Mouse (Mus musculus): ENCODE data around the gene Fam131c. TPM values are rescaled to one million over a fixed set of nuclear protein-coding genes. Genes with fewer than 3 reads are reported as not detected.

The Fam131c gene
- total and polyA plus RNA-seq, 3 experiments: not detected

DNA sequence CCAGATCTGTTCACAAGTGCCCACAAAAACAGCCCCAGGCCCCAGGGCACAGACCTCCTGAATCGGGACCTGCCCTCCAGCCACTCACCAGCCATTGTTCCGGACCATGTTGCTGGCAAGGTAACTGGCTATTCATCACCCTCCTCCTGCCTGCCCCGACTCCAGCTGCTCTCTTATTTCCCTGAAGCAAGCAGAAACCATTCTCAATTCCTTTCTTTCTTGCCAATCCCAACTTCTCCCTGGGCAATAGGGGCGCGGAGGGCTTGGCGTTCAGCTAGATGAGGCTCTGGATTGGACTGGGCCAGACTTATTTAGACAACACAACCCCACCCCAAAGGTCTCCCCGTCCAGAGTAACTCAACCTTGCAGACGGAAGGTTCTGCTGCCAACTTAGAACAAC, 11.7 kb downstream of the Fam131c start:
- Histone ChIP-seq H3K4me1 (ENCODE audit: control insufficient read depth in 1 of 2, insufficient read depth in 2 of 2) (peaks cover 0 to 4% of the 10 kb centered on the region in 2 experiments; a peak in 1 of 4 replicates), H3K36me3 (replicated peaks in 1 of 2; ENCODE audit: control insufficient read depth in 1 of 2, insufficient read depth in 1 of 2, low read length in 1 of 2) (no peaks in the 10 kb centered on the region), H3K27ac (ENCODE audit: insufficient read depth, low read depth) (no peak overlapping the region), H3K79me2 (replicated peaks; ENCODE audit: control insufficient read depth, extremely low read depth, insufficient read depth, poor library complexity, severe bottlenecking) (no peaks in the 10 kb centered on the region), H3K27me3 (replicated peaks) (peaks cover 75% of the 10 kb centered on the region), H3K4me2 (ENCODE audit: insufficient read depth, low read depth, poor library complexity, severe bottlenecking) (no peak overlapping the region), H3K9me3 (replicated peaks; ENCODE audit: low read length) (peaks cover 8% of the 10 kb centered on the region), H3K4me3 (replicated peaks in 1 of 3; ENCODE audit: low read depth in 2 of 3, low read length in 2 of 3, poor library complexity in 1 of 3) (no peak overlapping the region), H3K9ac (ENCODE audit: insufficient read depth, low read depth) (no peak overlapping the region)
- no peak for TF ChIP-seq UBTF (IDR thresholded peaks at IDR 0.05; ENCODE audit: low read depth, low read length)
- no peak for TF ChIP-seq SIN3A (IDR thresholded peaks at IDR 0.05; ENCODE audit: low read length)
- TF ChIP-seq JUND (conservative IDR thresholded peaks at IDR 0.05; ENCODE audit: low read depth, low read length): no peak
- no peak for TF ChIP-seq TBP (conservative IDR thresholded peaks at IDR 0.05; ENCODE audit: low read depth, low read length)
- TF ChIP-seq HCFC1 (IDR thresholded peaks at IDR 0.05; ENCODE audit: low read depth, low read length): no peak
- TF ChIP-seq MYC (IDR thresholded peaks at IDR 0.05; ENCODE audit: low read depth, low read length): no peak
- no peak for TF ChIP-seq TCF12 (IDR thresholded peaks at IDR 0.05; ENCODE audit: low read depth, low read length)
- no peak for TF ChIP-seq MAZ (IDR thresholded peaks at IDR 0.05; ENCODE audit: low read depth, low read length)
- TF ChIP-seq MEF2A (IDR thresholded peaks at IDR 0.05; ENCODE audit: borderline replicate concordance, low read depth, low read length): no peak
- no peak for TF ChIP-seq RCOR1 (conservative IDR thresholded peaks at IDR 0.05; ENCODE audit: low read depth, low read length)
- no peak for TF ChIP-seq ZKSCAN1 (IDR thresholded peaks at IDR 0.05; ENCODE audit: borderline replicate concordance, low read depth, low read length)
- TF ChIP-seq CHD2 (IDR thresholded peaks at IDR 0.05; ENCODE audit: low read length): no peak
- TF ChIP-seq ZMIZ1 (IDR thresholded peaks at IDR 0.05; ENCODE audit: low read depth, low read length): no peak
- no peak for TF ChIP-seq ZNF384 (IDR thresholded peaks at IDR 0.05; ENCODE audit: low read depth, low read length)
- no peak for TF ChIP-seq CHD1 (IDR thresholded peaks at IDR 0.05; ENCODE audit: low read depth, low read length)
- TF ChIP-seq MAFK (IDR thresholded peaks at IDR 0.05; ENCODE audit: insufficient replicate concordance, low read length): no peak
- no peak for TF ChIP-seq ETS1 (conservative IDR thresholded peaks at IDR 0.05; ENCODE audit: low read depth, low read length)
- no peak for TF ChIP-seq USF1 (IDR thresholded peaks at IDR 0.05; ENCODE audit: low read depth, low read length)
- no peak for DNase-seq (ENCODE audit: extremely low read depth)
- in situ Hi-C loops (cut with MboI; ENCODE audit: low pct_ligation_motif_present, low pct_unique_long_range_greater_than_20kb, low sequenced_read_pairs): no loop called here
- dilution Hi-C loops (cut with MboI; ENCODE audit: extremely low pct_ligation_motif_present, extremely low pct_unique_long_range_greater_than_20kb, low sequenced_read_pairs): no loop called here

DNA sequence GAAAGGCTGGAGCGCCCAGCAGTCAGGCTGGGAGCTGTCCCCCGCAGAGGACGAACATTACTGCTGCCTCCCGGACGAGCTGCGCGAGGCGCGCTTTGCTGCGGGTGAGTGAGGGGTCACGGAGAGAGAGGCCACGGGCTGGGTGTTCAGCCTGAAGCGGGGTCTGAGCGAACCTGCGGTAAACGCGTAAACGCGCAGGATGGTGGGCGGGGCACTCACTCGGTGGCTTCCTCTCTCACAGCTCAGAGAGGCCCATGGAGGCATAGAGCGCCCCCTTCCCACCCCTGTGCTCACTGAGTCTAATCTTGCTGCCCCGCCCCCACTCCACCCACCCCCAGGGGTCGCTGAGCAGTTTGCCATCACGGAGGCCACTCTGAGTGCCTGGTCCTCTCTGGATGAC, 14.4 kb downstream of the Fam131c start:
- DNase-seq (ENCODE audit: extremely low read depth): no peak
- H3K4me3 ChIP-seq (replicated peaks in 1 of 3; ENCODE audit: low read depth in 2 of 3, low read length in 2 of 3, poor library complexity in 1 of 3): no peak overlapping the region
- in situ Hi-C loops (cut with MboI; ENCODE audit: low pct_ligation_motif_present, low pct_unique_long_range_greater_than_20kb, low sequenced_read_pairs): no loop called here

More for the DNA sequence above, 14.4 kb downstream of the Fam131c start:
- H3K36me3 ChIP-seq (replicated peaks in 1 of 2; ENCODE audit: control insufficient read depth in 1 of 2, insufficient read depth in 1 of 2, low read length in 1 of 2): no peaks in the 10 kb centered on the region
- no peaks in the 10 kb centered on the region for H3K79me2 ChIP-seq (replicated peaks; ENCODE audit: control insufficient read depth, extremely low read depth, insufficient read depth, poor library complexity, severe bottlenecking)
- TF ChIP-seq ETS1 (conservative IDR thresholded peaks at IDR 0.05; ENCODE audit: low read depth, low read length) (no peak), UBTF (IDR thresholded peaks at IDR 0.05; ENCODE audit: low read depth, low read length) (no peak), CHD1 (IDR thresholded peaks at IDR 0.05; ENCODE audit: low read depth, low read length) (no peak), POLR2AphosphoS2 (IDR thresholded peaks at IDR 0.05; ENCODE audit: low read depth, low read length) (no peak), SMC3 (IDR thresholded peaks at IDR 0.05; ENCODE audit: low read depth, low read length) (no peak), PAX5 (IDR thresholded peaks at IDR 0.05; ENCODE audit: low read length) (no peak), MYC (IDR thresholded peaks at IDR 0.05; ENCODE audit: low read depth, low read length) (no peak), JUN (IDR thresholded peaks at IDR 0.05; ENCODE audit: insufficient read depth, low read depth, low read length) (no peak), MAX (IDR thresholded peaks at IDR 0.05; ENCODE audit: low read length) (no peak), EP300 (IDR thresholded peaks at IDR 0.05; ENCODE audit: low read length) (no peak), TCF12 (IDR thresholded peaks at IDR 0.05; ENCODE audit: low read depth, low read length) (no peak), MXI1 (IDR thresholded peaks at IDR 0.05; ENCODE audit: low read depth, low read length) (no peak), SIN3A (IDR thresholded peaks at IDR 0.05; ENCODE audit: low read length) (no peak), ZKSCAN1 (IDR thresholded peaks at IDR 0.05; ENCODE audit: borderline replicate concordance, low read depth, low read length) (no peak), ZMIZ1 (IDR thresholded peaks at IDR 0.05; ENCODE audit: low read depth, low read length) (no peak), JUND (conservative IDR thresholded peaks at IDR 0.05; ENCODE audit: low read depth, low read length) (no peak), RAD21 (IDR thresholded peaks at IDR 0.05; ENCODE audit: low read depth, low read length) (no peak), NRF1 (IDR thresholded peaks at IDR 0.05; ENCODE audit: low read depth, low read length) (no peak)
- dilution Hi-C loops (cut with MboI; ENCODE audit: extremely low pct_ligation_motif_present, extremely low pct_unique_long_range_greater_than_20kb, low sequenced_read_pairs): no loop called here
- H3K27ac ChIP-seq (ENCODE audit: insufficient read depth, low read depth): no peak overlapping the region
- H3K4me1 ChIP-seq (ENCODE audit: control insufficient read depth in 1 of 2, insufficient read depth in 2 of 2): peaks cover 3 to 4% of the 10 kb centered on the region in 2 experiments; a peak in 2 of 4 replicates
- no peaks in the 10 kb centered on the region for H3K9me3 ChIP-seq (replicated peaks; ENCODE audit: low read length)
- H3K27me3 ChIP-seq (replicated peaks): peaks cover 63% of the 10 kb centered on the region
- H3K4me2 ChIP-seq (ENCODE audit: insufficient read depth, low read depth, poor library complexity, severe bottlenecking): no peak overlapping the region
- H3K9ac ChIP-seq (ENCODE audit: insufficient read depth, low read depth): no peak overlapping the region

All from CH12.LX (cell line).